Mouse (Mus musculus): ENCODE measurements around the gene 1700102P08Rik. TPM values are rescaled to one million over a fixed set of nuclear protein-coding genes. Genes with fewer than 3 reads are reported as not detected.

The 1700102P08Rik gene
- total RNA-seq, 2 experiments from 2014 or later: 0.32 to 0.48 TPM

GRCm38 (mm10) chr9:108455747-108456571 lies 63.4 kb downstream of the 1700102P08Rik start:
- intact Hi-C loops (cut with DNase I): no loop called here
- no peak for DNase-seq

DNA sequence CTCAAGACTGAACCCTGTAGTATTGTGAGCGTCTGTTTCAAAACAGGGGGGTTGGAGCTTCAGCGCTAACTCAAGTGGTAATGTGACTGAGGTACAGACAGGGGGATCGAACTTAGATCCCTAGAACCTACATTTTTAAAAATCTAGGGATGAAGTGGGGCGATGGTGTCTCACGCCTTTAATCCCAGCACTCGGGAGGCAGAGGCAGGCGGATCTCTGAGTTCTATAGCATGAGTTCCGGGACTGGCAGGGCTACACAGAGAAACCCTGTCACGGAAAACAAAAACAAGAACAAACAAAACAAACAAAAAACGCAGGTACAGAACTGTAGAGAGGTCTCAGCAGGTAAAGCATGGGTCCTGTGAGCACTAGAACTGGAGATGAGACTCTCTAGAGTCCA lies 64.3 kb downstream of the 1700102P08Rik start:
- intact Hi-C loops (cut with DNase I): no loop called here

DNA sequence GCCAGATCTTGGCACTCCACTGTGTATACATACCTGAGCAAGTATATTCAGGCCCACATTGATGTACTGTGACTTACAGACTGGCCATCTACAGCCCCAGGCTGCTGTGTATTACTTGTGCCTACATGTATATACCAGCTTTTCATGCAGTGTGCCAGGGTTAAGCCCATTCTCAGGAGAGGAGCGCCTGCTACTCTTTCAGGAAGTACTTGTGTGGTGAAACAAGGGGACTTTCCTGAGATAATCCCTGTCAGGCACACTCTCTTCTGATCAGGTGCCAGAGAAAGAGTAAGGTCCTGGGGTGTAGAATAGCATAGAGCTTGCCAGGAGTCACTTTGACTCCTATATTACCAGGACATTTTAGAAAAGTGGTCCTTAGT lies 67.3 kb downstream of the 1700102P08Rik start:
- DNase-seq: no peak
- intact Hi-C loops (cut with DNase I): no loop called here

More for the DNA sequence above, 64.3 kb downstream of the 1700102P08Rik start:
- DNase-seq: no peak

Other genes with a start within 250 kb of the 1700102P08Rik start
- under 1 TPM; 0.05 TPM for gene Bsn, start 202.4 kb upstream of the 1700102P08Rik start, total RNA-seq (2021)
- gene Dag1, start 128.8 kb upstream of the 1700102P08Rik start, total RNA-seq (2021): 100 to 1,000 TPM; 170 to 174 TPM
- 10 to 100 TPM in 1 of 2 experiments, 1 to 10 TPM in 1; 9.4 to 11.4 TPM for gene Nicn1, start 102.4 kb upstream of the 1700102P08Rik start, total RNA-seq (2021)
- gene Amt, start 96.0 kb upstream of the 1700102P08Rik start, total RNA-seq (2021): 1 to 10 TPM in 1 of 2 experiments, under 1 TPM in 1; 0.94 to 1.3 TPM
- gene Rhoa, start 86.7 kb upstream of the 1700102P08Rik start, total RNA-seq (2021): 10 to 100 TPM; 97.0 to 97.5 TPM
- 10 to 100 TPM; 24.9 to 25.1 TPM for gene Tcta, start 86.6 kb upstream of the 1700102P08Rik start, total RNA-seq (2021)
- gene Gpx1, start 53.9 kb upstream of the 1700102P08Rik start, total RNA-seq (2021): 10 to 100 TPM; 60.9 to 78.2 TPM
- gene Usp4, start 45.0 kb upstream of the 1700102P08Rik start, total RNA-seq (2021): 10 to 100 TPM; 61.5 to 70.3 TPM
- gene Ccdc36, start 35.7 kb downstream of the 1700102P08Rik start, total RNA-seq (2021): not detected
- not detected for gene BC048562, start 43.7 kb downstream of the 1700102P08Rik start, total RNA-seq (2021)
- 10 to 100 TPM; 13.3 to 20.0 TPM for gene Ccdc71, start 67.7 kb downstream of the 1700102P08Rik start, total RNA-seq (2021)
- 1 to 10 TPM; 1.7 to 3.1 TPM for gene Klhdc8b, start 68.8 kb downstream of the 1700102P08Rik start, total RNA-seq (2021)
- 100 to 1,000 TPM; 118 to 129 TPM for gene Lamb2, start 86.9 kb downstream of the 1700102P08Rik start, total RNA-seq (2021)
- 100 to 1,000 TPM; 105 to 120 TPM for gene Usp19, start 97.8 kb downstream of the 1700102P08Rik start, total RNA-seq (2021)
- gene Qars, start 114.9 kb downstream of the 1700102P08Rik start, total RNA-seq (2021): 10 to 100 TPM; 69.7 to 81.7 TPM
- gene Qrich1, start 124.0 kb downstream of the 1700102P08Rik start, total RNA-seq (2021): 10 to 100 TPM; 49.3 to 51.9 TPM
- gene Impdh2, start 167.5 kb downstream of the 1700102P08Rik start, total RNA-seq (2021): 10 to 100 TPM; 47.6 to 58.0 TPM
- 10 to 100 TPM; 29.2 to 29.6 TPM for gene Ndufaf3, start 174.6 kb downstream of the 1700102P08Rik start, total RNA-seq (2021)
- gene Dalrd3, start 177.1 kb downstream of the 1700102P08Rik start, total RNA-seq (2021): 10 to 100 TPM; 10.1 to 12.3 TPM
- 1 to 10 TPM; 4.6 to 5.6 TPM for gene Wdr6, start 185.9 kb downstream of the 1700102P08Rik start, total RNA-seq (2021)
- 1 to 10 TPM; 3.1 to 3.5 TPM for gene P4htm, start 204.9 kb downstream of the 1700102P08Rik start, total RNA-seq (2021)